Mouse (Mus musculus): ENCODE measurements around the gene Trim34a. TPM values are rescaled to one million over a fixed set of nuclear protein-coding genes. Genes with fewer than 3 reads are reported as not detected.

Trim34a gene
- polyA plus RNA-seq (2017; shearing (Covaris generic)), result 56.3 TPM

DNA sequence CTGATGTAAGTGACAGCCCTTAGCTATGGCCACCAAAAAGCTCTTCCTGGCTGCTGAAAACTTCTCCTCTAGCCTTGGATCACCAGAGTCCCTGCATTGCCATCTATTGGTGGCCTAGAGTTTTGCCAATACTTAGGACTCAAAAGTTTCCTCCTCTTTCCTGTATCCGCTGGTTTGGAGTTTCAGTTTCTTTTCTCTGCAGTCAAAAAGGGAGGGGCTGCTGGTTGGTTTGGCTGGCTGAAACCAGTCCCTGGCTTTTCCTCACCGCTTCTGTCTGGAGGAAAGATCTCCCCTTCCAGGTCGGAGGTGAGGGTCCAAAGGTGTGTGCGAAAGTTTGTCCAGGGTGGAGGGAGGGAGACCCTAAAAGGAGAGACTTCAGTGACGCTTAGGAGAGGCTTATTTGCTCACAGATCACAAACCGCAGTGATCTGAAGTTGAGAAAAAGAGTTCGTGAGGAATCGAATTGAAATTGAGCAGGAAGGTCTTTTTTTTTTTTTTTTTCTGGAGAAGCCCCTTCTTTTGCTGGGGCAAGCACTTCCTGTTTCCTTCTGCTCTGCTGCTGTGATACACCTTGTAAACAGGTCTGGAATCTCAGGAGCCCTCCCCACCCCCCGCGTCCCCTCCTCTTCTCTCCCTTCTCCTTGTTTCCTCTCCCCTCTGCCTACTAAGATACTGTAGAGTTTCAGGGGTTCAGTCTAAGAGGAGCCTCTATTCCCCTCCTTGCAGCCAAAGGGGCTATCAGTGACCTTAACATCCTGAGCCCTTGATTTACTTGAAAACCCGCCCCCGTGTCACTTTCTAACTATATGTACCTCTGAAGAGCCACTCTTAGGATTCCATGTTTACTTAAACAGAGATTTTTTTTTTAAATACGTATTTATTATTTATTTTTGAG, at the start of gene Trim34a:
Gene Trim34a, plus strand, starts transcription at position 171 of the 895 bp plus-strand sequence.

DNA sequence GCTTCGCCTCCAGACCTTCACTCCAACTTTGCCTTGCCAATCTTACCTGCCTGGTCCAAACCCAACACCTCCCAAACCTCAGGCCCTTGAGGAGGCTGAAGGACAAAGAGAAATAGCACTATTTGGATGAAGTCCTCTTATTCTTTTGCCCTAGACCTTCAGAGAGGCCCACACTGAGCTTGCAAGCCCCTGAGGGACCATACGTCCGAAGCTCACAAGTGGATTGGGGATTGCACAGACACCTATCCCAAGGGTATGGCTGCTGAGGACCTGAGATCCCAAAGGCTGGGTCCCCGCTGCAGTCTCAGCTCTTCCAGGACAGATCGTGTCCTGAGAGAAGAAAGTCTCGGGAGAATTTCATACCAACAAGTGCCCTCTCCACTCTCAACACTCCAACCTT, 48.4 kb upstream of the Trim34a start, which contains the start of gene Olfr649:
Gene Olfr649, minus strand, starts transcription at position 101 of the 400 bp plus-strand sequence.

DNA sequence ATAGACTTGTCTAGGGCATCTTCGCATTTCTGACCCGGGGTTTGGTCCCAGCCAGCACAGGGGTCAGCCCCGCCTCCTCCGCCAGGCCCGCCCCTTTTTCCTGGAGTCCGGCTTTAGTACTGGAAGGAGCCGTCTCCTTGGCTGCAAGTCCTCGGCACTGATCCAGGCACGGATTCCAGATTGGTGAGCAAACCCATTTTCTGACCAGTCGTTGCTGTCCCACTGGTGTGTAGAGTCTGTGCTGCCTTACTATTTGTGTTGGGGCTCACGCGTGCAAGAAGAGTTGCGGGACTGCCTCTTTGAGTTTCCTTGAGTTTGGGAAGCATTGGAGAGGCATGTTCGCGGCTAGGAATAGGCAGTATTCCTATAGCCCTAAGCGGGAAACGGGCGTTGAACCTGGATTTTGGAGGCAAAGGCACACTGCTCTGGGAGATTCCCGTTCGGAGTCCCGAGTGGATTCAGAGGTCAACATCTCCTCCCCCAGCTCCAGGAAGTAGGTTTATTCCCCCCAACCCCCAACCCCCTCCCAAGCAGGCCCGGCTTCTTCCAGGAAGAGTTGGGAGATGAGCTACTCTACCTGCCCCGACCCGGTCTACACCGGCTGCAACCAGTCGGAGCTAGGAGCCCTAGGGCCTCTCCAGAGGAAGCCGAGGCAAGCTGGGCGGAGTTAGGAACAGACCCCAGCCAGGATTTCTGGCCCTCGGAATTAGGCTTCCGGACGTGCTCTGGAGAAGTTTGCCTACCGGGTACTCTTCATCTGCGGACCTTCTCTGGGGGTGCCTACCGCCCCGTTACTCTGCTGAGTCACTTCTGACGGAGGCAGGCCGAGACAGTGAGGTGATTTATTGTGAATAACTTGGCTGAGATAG, 25.3 kb upstream of the Trim34a start, which contains the start of gene Trim6:
Gene Trim6, plus strand, starts transcription at position 93 of the 869 bp plus-strand sequence.

DNA sequence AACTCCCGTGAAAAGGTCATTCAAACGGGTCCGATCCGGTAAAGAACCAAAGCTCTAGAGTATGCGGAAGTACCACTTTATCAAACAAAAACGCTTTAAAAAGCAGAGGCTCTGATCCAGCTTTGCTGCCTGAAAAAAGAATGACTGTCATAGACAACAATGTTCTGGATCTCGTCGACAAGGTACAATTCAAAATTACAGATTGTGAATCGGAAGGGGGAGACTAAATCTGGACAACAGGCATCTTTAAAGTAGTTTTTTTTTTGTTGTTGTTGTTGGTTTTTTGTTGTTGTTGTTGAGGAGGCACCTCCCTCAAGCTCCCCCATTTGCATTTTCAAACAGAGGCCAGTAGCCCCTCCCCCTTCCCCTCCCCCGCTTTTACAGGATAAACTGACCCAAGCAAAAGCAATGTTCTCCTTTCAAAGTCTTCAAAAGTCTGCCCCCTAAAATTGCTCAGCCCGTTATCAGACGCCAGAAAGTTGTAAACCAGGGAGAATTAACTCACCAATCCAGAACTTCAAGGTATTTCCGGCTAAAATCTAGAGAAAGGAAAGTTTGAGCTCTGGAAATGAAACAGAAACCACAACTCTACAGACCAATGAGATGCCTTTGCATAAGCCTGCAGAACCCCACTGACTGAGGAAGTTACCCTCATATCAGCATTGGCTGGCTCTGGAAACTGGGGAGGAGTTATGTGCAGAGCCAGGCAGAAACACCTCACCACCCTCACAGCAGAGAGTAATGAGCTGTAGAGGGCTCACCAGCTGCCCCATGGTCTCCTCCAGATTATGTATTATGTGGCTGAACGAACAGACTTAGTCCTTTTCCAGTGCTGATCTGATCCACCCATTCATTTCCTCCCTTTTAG, 43.6 kb downstream of the Trim34a start, which contains the start of gene Trim5:
Gene Trim5, minus strand, starts transcription at position 519 of the 868 bp plus-strand sequence.

Other genes starting within 250 kb of the Trim34a start
- gene Olfr638, start 245.7 kb upstream of the Trim34a start, polyA plus RNA-seq (2017; shearing (Covaris generic)), result not detected
- not detected for gene Olfr639, start 227.2 kb upstream of the Trim34a start, polyA plus RNA-seq (2017; shearing (Covaris generic))
- not detected for gene Olfr640, start 218.9 kb upstream of the Trim34a start, polyA plus RNA-seq (2017; shearing (Covaris generic))
- gene Olfr641, start 209.0 kb upstream of the Trim34a start, polyA plus RNA-seq (2017; shearing (Covaris generic)), result not detected
- gene Olfr642, start 191.8 kb upstream of the Trim34a start, polyA plus RNA-seq (2017; shearing (Covaris generic)), result not detected
- 0.12 TPM for gene 4930516K23Rik, start 183.0 kb upstream of the Trim34a start, polyA plus RNA-seq (2017; shearing (Covaris generic))
- gene Olfr644, start 172.6 kb upstream of the Trim34a start, polyA plus RNA-seq (2017; shearing (Covaris generic)), result not detected
- not detected for gene Olfr645, start 159.0 kb upstream of the Trim34a start, polyA plus RNA-seq (2017; shearing (Covaris generic))
- not detected for gene Olfr646, start 139.6 kb upstream of the Trim34a start, polyA plus RNA-seq (2017; shearing (Covaris generic))
- not detected for gene Ubqln5, start 114.6 kb upstream of the Trim34a start, polyA plus RNA-seq (2017; shearing (Covaris generic))
- gene Olfr643, start 107.1 kb upstream of the Trim34a start, polyA plus RNA-seq (2017; shearing (Covaris generic)), result not detected
- gene Ubqln3, start 101.2 kb upstream of the Trim34a start, polyA plus RNA-seq (2017; shearing (Covaris generic)), result not detected
- gene Ubqlnl, start 93.9 kb upstream of the Trim34a start, polyA plus RNA-seq (2017; shearing (Covaris generic)), result not detected
- not detected for gene Olfm5, start 79.6 kb upstream of the Trim34a start, polyA plus RNA-seq (2017; shearing (Covaris generic))
- 0.17 TPM for gene Olfr648, start 61.1 kb upstream of the Trim34a start, polyA plus RNA-seq (2017; shearing (Covaris generic))
- gene Olfr649, start 48.5 kb upstream of the Trim34a start, polyA plus RNA-seq (2017; shearing (Covaris generic)), result not detected
- gene Trim6, start 25.7 kb upstream of the Trim34a start, polyA plus RNA-seq (2017; shearing (Covaris generic)), result 1.5 TPM
- 39.1 TPM for gene Trim5, start 43.6 kb downstream of the Trim34a start, polyA plus RNA-seq (2017; shearing (Covaris generic))
- gene Trim12a, start 71.0 kb downstream of the Trim34a start, polyA plus RNA-seq (2017; shearing (Covaris generic)), result 146 TPM
- 0.78 TPM for gene Trim34b, start 85.0 kb downstream of the Trim34a start, polyA plus RNA-seq (2017; shearing (Covaris generic))
- 25.4 TPM for gene Trim12c, start 108.9 kb downstream of the Trim34a start, polyA plus RNA-seq (2017; shearing (Covaris generic))
- 1.3 TPM for gene Trim30b, start 125.4 kb downstream of the Trim34a start, polyA plus RNA-seq (2017; shearing (Covaris generic))
- gene Trim30c, start 156.4 kb downstream of the Trim34a start, polyA plus RNA-seq (2017; shearing (Covaris generic)), result 1.1 TPM
- 67.1 TPM for gene Trim30a, start 220.7 kb downstream of the Trim34a start, polyA plus RNA-seq (2017; shearing (Covaris generic))

Measured in inflammation-experienced regulatory T-cells, adult 16 weeks (primary cell).